Mouse (Mus musculus): ENCODE results near the gene Wtap.

- TF ChIP-seq POLR2A (IDR thresholded peaks at IDR 0.05; ENCODE audit: control insufficient read depth in 1 of 2, insufficient read depth in 1 of 2, low read depth in 1 of 2, low read length in 2 of 2, poor library complexity in 1 of 2) (no peak), JUND (IDR thresholded peaks at IDR 0.05; ENCODE audit: low read depth, low read length) (no peak), ELF1 (IDR thresholded peaks at IDR 0.05; ENCODE audit: low read depth, low read length) (no peak), CTCF (IDR thresholded peaks at IDR 0.05 in 2 of 3, conservative IDR thresholded peaks at IDR 0.05 in 1 of 3; ENCODE audit: control insufficient read depth in 1 of 3, insufficient read depth in 1 of 3, low read depth in 2 of 3, low read length in 3 of 3, poor library complexity in 1 of 3, severe bottlenecking in 1 of 3) (no peak), EP300 (IDR thresholded peaks at IDR 0.05; ENCODE audit: low read depth in 1 of 2, low read length in 2 of 2) (no peak)
Observed at GRCm38 (mm10) chr17:12967173-12967572, 26.8 kb downstream of the Wtap start.

Measured in MEL (cell line).